Mouse (Mus musculus): ENCODE measurements around the gene Ccr4.
"Not testable (repeated sequence)": the region's sequence is repeated elsewhere in the genome, so short reads cannot be mapped to it uniquely, and the experiment has no call there.

Gene Ccr4

GRCm38 (mm10) chr9:114522501-114522900 lies 17.8 kb upstream of the Ccr4 start:
- no peak for DNase-seq (ENCODE audit: low spot score)

- DNase-seq (ENCODE audit: low spot score), result no peak
These were observed 17.3 kb upstream of the Ccr4 start for GRCm38 (mm10) chr9:114522041-114522440.

- DNase-seq (ENCODE audit: low spot score), result not testable (repeated sequence)
These were observed 15.8 kb upstream of the Ccr4 start for GRCm38 (mm10) chr9:114520529-114520928.

- DNase-seq (ENCODE audit: low spot score), result no peak
These were observed 14.2 kb upstream of the Ccr4 start for GRCm38 (mm10) chr9:114518812-114519477.

GRCm38 (mm10) chr9:114517924-114518497 lies 13.3 kb upstream of the Ccr4 start:
- DNase-seq (ENCODE audit: low spot score), result no peak

- no peak for DNase-seq (ENCODE audit: low spot score)
These were observed 10.6 kb upstream of the Ccr4 start, which contains the start of gene C130032M10Rik for GRCm38 (mm10) chr9:114515364-114515763. Gene C130032M10Rik, plus strand, starts transcription at chr9:114515697.

GRCm38 (mm10) chr9:114512831-114513230 lies 8.1 kb upstream of the Ccr4 start:
- DNase-seq (ENCODE audit: low spot score), result no peak

- DNase-seq (ENCODE audit: low spot score), result peak; percentile 66
These were observed 5.1 kb upstream of the Ccr4 start for GRCm38 (mm10) chr9:114509785-114510184.

- DNase-seq (ENCODE audit: low spot score), result peak; percentile 22
These were observed 2.7 kb upstream of the Ccr4 start for GRCm38 (mm10) chr9:114507421-114507820.

- DNase-seq (ENCODE audit: low spot score), result no peak
These were observed 1.8 kb upstream of the Ccr4 start for GRCm38 (mm10) chr9:114506564-114506963.

- no peak for DNase-seq (ENCODE audit: low spot score)
These were observed 1.8 kb downstream of the Ccr4 start for GRCm38 (mm10) chr9:114502711-114503427.

- DNase-seq (ENCODE audit: low spot score), result no peak
These were observed 2.8 kb downstream of the Ccr4 start for GRCm38 (mm10) chr9:114501913-114502312.

- DNase-seq (ENCODE audit: low spot score), result no peak
These were observed 3.6 kb downstream of the Ccr4 start for GRCm38 (mm10) chr9:114501111-114501510.

GRCm38 (mm10) chr9:114499783-114500515 lies 4.8 kb downstream of the Ccr4 start:
- DNase-seq (ENCODE audit: low spot score), result peak; percentile 44

GRCm38 (mm10) chr9:114498218-114498617 lies 6.5 kb downstream of the Ccr4 start:
- peak; percentile 81 for DNase-seq (ENCODE audit: low spot score)

GRCm38 (mm10) chr9:114496469-114496868 lies 8.2 kb downstream of the Ccr4 start:
- peak; percentile 66 for DNase-seq (ENCODE audit: low spot score)

GRCm38 (mm10) chr9:114487481-114488258 lies 17.0 kb downstream of the Ccr4 start:
- no peak for DNase-seq (ENCODE audit: low spot score)

- DNase-seq (ENCODE audit: low spot score), result no peak
These were observed 17.9 kb downstream of the Ccr4 start for GRCm38 (mm10) chr9:114486808-114487207.

- DNase-seq (ENCODE audit: low spot score), result no peak
These were observed 19.9 kb downstream of the Ccr4 start for GRCm38 (mm10) chr9:114484771-114485170.

- peak; percentile 13 for DNase-seq (ENCODE audit: low spot score)
These were observed 23.8 kb downstream of the Ccr4 start for GRCm38 (mm10) chr9:114480940-114481339.

GRCm38 (mm10) chr9:114477019-114477418 lies 27.7 kb downstream of the Ccr4 start:
- DNase-seq (ENCODE audit: low spot score), result no peak

- no peak for DNase-seq (ENCODE audit: low spot score)
These were observed 32.8 kb downstream of the Ccr4 start for GRCm38 (mm10) chr9:114471892-114472291.
